Mouse (Mus musculus) erythroblast, embryonic 14.5 days (primary cell): ENCODE measurements around the gene Alox5ap. TPM values are rescaled to one million over a fixed set of nuclear protein-coding genes. Genes with fewer than 3 reads are reported as not detected.

Source experiments
- H3K27me3 ChIP-seq: 2 replicates; pipeline ENCODE4 v1.6.1; 2012; ENCODE audit warnings: inconsistent platforms; ENCODE audit not compliant: control insufficient read depth
- H3K36me3 ChIP-seq: 2 replicates; pipeline ENCODE4 v1.6.1; 2012; ENCODE audit warnings: mild to moderate bottlenecking, inconsistent platforms; ENCODE audit not compliant: control insufficient read depth
- H3K4me1 ChIP-seq: 2 replicates; pipeline ENCODE4 v1.6.1; 2012; ENCODE audit warnings: inconsistent platforms; ENCODE audit not compliant: control insufficient read depth
- H3K4me3 ChIP-seq: replicated peaks from 2 replicates; pipeline ENCODE3; 2012; ENCODE audit warnings: moderate library complexity, mild to moderate bottlenecking, inconsistent platforms
- H3K9me3 ChIP-seq: 2 replicates; pipeline ENCODE4 v1.6.1; 2012; ENCODE audit warnings: low read length, inconsistent platforms, mixed read lengths; ENCODE audit not compliant: control insufficient read depth
- GATA1 ChIP-seq: IDR thresholded peaks from 2 replicates; pipeline ENCODE4 v1.6.1; 2012; ENCODE audit warnings: low read length, inconsistent platforms, mixed read lengths
- TAL1 ChIP-seq: IDR thresholded peaks from 3 replicates; pipeline ENCODE4 v1.6.1; 2012; ENCODE audit warnings: low read length, inconsistent platforms, mixed read lengths
- polyA plus RNA-seq: library from polyadenylated mRNA; stranded (reverse); fragments of >175 nt; gene quantifications from 2 replicates; pipeline ENCODE4 v1.2.3, GENCODE M21; 2012

Alox5ap gene
- polyA plus RNA-seq, 1 experiment = not detected

DNA sequence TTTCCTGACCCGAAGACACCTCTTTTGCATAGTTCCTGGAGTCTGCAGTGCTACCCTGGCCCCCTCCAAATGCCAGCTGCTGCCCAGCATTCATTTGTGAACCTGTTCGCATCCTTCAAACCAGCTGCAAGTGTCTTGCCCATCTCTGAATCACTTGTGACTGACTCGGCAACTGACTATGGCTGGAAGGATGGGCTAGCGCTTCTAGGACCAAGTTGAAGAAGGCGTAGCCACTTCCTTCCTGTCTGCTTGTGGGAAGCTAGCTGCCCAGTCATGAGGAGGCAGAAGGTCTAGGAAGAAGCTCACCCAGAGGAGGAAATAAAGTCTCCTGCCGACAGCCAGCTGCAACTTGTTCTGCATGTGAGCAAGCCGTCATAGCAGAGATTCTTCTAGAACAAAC is 29.6 kb upstream of the Alox5ap start:
- TF ChIP-seq TAL1 = no peak
- no peak for TF ChIP-seq GATA1
- Histone ChIP-seq H3K9me3 (peaks cover 9% of the 10 kb centered on the region), H3K27me3 (peaks cover 1% of the 10 kb centered on the region; the same call in 1 of the 2 replicates), H3K4me3 (no peak overlapping the region), H3K4me1 (peaks cover 5% of the 10 kb centered on the region), H3K36me3 (no peaks in the 10 kb centered on the region)

DNA sequence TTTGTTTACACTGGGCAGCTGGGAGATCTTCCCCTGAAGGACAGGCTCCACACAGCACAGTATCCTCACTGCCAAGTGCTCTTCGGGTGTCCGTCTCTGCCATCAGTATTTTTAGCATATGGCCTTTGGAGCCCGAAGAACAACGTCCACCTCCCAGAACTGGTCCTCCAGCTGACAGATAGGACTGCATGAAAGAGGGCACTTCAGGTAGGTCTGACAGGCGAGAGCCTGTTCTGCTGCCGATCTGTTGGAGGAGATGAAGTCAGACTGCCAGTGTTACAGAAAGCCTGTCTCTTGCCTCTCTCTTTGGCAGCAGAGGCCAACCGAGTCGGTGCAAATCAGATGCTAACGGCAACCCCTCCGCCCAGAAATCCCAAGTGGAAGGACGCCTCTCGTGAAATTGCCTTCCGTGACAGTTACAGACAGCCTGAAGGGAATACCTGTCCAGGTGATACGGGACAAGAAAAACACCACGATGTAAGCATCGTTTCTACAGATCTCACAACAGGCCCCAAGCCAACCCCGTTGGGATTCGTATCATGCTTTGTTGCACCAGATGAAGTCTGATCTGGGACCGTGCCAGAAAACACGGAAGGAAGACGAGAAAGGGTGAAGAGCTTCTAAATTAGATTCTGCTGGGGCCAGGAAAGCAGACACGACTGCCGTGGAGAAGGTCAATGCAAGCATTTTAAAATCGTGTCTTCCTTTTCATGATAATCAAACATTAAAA is 27.2 kb upstream of the Alox5ap start:
- TF ChIP-seq GATA1 (no peak), TAL1 (no peak)
- no peak overlapping the region for H3K4me3 ChIP-seq
- H3K9me3 ChIP-seq = peaks cover 7% of the 10 kb centered on the region

DNA sequence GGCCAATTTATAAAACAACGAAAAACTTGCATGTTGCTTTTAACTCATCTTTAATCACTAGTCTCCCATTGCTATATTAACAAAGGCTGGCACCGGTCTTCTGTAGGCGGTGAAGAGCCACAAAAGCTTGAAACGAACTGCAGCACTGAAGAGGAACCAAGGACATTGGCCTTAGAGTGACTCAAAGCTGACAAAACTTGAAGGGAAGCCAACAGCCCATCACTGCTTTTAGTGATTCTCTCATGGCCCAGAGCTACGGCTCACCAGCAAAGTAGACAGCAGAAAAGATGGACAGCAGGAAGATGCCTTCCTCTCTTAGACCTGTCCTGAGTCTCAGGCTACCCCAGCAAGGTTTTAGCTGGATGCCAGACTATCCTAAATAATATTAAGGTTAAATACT is 22.1 kb upstream of the Alox5ap start:
- no peaks in the 10 kb centered on the region; the same call in 1 of the 2 replicates for H3K27me3 ChIP-seq
- H3K4me1 ChIP-seq = peaks cover 27% of the 10 kb centered on the region
- no peak overlapping the region for H3K4me3 ChIP-seq
- H3K9me3 ChIP-seq = peaks cover 14% of the 10 kb centered on the region
- H3K36me3 ChIP-seq = no peaks in the 10 kb centered on the region
- TF ChIP-seq TAL1 (no peak), GATA1 (no peak)

More for the DNA sequence above, 27.2 kb upstream of the Alox5ap start:
- H3K27me3 ChIP-seq = no peaks in the 10 kb centered on the region
- H3K36me3 ChIP-seq = no peaks in the 10 kb centered on the region
- H3K4me1 ChIP-seq = no peaks in the 10 kb centered on the region

DNA sequence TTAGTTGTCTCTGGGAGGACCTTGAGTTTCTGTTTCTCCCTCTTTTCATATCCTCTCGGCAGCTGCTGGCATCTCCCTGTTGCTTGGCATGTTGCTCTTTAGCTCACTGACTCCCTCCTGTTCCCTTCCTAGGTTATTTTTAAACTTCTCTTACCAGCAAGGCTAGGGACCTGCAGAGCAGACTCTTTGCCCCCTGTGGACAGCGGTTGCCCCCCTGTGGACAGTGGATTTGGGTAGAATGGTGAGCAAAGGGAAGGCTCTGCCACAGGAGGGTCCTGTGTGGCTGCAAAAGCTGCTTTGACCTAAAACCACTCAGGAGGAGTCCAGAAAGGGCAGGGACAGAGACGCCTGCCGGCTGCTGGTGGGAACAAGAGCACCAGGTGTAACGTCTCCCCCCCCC is 21.5 kb upstream of the Alox5ap start:
- no peaks in the 10 kb centered on the region; the same call in 1 of the 2 replicates for H3K27me3 ChIP-seq
- H3K4me3 ChIP-seq = no peak overlapping the region
- H3K4me1 ChIP-seq = peaks cover 32% of the 10 kb centered on the region
- no peaks in the 10 kb centered on the region for H3K36me3 ChIP-seq
- no peak for TF ChIP-seq TAL1
- H3K9me3 ChIP-seq = peaks cover 14% of the 10 kb centered on the region

DNA sequence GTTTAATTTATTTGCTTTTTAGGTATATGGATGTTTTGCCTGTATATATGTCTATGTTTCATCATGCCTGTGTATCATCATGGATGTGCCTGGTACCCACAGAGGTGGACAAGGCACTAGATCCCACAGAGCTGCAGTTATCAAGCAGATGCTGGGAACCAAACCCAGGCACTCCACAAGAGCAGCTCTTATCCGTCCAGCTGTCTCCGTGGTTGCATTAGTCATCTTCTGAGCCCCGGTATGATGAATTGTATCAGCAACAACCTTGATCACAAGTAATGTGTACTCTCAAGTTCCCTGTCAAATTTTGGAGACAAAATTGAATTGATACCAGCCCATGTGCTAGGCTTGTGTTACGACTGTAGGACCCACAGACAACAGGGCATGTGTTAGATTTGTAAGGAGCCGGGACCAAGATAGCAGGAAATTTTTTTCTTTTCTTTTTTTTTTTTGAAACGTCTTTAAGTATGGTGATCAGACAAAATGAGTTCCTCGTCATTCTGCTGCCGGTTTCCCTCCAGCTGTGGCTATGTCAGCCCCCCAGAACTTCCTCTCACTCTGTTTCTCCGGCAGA is 19.1 kb upstream of the Alox5ap start:
- Histone ChIP-seq H3K27me3 (no peaks in the 10 kb centered on the region; the same call in 1 of the 2 replicates), H3K9me3 (peaks cover 14% of the 10 kb centered on the region), H3K4me1 (peaks cover 34% of the 10 kb centered on the region), H3K4me3 (peak overlapping the region; percentile 74), H3K36me3 (no peaks in the 10 kb centered on the region)
- TF ChIP-seq TAL1 (no peak), GATA1 (no peak)

DNA sequence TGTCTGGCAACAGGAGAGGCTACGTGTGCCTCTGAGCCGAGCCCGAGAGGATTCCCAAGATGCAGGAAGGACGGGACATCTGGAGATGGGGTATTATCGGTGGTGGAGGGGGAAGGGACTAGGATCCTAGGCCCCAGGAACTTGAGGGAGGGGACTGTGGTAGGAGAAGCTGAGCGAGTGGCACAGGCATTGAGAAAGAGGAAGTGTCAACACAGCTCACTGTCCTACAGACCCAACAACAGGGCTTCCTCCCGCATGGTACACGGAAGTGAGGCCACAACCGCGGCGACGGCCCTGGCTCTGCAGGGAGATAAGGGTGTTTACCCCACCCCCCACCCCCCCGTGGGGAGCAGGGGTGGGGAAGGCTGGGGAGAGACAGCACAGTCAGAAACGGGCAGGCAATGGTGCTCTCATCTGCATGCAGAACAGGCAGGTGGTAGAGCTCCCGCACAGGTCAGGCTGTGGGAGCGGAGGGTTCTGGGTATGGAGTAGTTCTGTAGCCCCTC is 18.5 kb upstream of the Alox5ap start:
- Histone ChIP-seq H3K4me1 (peaks cover 34% of the 10 kb centered on the region), H3K9me3 (peaks cover 11% of the 10 kb centered on the region), H3K36me3 (no peaks in the 10 kb centered on the region), H3K27me3 (no peaks in the 10 kb centered on the region; the same call in 1 of the 2 replicates), H3K4me3 (peak overlapping the region; percentile 74)
- no peak for TF ChIP-seq TAL1
- TF ChIP-seq GATA1 = peak; percentile 72

DNA sequence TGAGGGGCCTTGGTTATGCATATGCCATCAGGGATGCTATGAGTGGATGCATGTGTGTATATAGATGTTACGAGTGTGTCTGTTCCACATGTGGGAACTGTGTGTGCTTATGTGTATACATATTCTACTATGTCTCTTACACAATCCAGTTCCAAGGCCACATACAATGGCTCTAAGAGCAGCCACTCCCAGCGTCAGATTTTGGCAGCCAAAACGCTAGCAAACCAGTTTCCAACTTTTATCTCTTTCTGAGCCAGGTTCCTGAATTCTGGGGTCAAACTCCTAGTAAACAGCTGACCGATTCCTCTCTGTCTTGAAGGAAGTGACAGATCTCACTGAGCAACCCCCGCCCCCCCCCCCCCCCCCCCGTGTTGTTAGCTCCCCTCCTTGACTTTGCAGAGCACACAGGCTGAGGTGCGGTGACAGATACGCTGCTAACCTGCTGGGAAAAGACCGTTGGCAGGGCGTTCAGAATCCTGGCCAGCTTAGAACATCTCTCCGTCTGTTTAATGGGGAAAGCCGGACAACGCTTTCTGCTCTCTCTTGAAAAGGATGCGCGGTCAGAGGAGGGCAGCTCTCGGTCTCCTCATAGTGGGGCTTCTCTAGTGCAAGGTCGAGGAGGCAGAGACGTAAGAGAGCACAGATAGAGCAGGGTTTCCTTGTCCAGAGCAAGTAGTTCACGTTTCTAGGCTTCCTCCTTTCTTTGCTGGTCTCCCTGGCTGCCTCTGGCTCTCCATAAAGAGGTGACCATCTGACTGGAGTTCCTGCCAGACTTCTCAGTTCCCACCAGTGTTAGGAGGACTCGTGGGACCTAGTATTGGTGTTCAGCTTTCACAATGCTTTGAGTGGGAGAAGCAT is 17.3 kb upstream of the Alox5ap start:
- no peaks in the 10 kb centered on the region for H3K36me3 ChIP-seq
- no peak overlapping the region for H3K4me3 ChIP-seq
- TF ChIP-seq GATA1 (no peak), TAL1 (no peak)
- no peaks in the 10 kb centered on the region; the same call in 1 of the 2 replicates for H3K27me3 ChIP-seq
- H3K4me1 ChIP-seq = peaks cover 34% of the 10 kb centered on the region
- H3K9me3 ChIP-seq = peaks cover 7% of the 10 kb centered on the region

DNA sequence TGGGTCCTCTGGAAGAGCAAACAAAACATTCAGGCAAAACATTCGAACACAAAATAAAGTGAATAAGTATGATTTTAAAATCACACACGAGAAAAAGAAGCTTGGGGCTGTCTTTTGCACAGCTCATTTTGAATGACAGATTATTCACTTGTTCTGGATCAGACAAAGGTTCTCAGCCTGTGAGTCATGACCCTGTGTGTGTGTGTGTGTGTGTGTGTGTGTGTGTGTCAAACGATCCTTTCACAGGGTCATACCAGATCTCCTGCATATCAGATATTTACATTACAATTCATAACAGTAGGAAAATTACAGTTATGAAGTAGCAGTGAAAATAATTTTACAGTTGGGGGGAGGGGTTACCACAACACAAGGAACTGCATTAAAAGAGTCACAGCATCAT is 12.3 kb upstream of the Alox5ap start:
- no peak for TF ChIP-seq TAL1
- TF ChIP-seq GATA1 = no peak
- Histone ChIP-seq H3K27me3 (no peaks in the 10 kb centered on the region; the same call in 1 of the 2 replicates), H3K4me3 (no peak overlapping the region), H3K36me3 (no peaks in the 10 kb centered on the region), H3K9me3 (no peaks in the 10 kb centered on the region), H3K4me1 (peaks cover 9% of the 10 kb centered on the region)

DNA sequence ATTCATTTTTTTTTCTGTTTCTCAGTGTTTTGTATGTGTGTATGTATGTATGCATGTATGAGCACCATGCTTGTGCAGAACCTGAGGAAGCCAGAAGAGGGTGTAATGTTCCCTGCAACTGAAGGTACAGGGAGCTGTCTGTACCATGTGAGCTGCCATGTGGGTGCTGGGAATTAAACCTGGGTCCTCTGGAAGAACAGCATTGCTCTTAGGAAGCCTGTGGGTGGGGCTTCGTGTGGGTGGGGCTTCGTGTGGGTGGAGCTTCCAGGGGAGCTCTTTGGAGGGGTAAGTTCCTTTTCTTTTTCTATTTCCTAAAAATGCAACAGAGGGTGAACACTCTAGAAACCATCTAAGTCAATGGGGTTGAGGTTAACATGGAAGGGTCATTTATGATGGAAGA is 11.1 kb upstream of the Alox5ap start:
- TF ChIP-seq TAL1 (no peak), GATA1 (no peak)
- Histone ChIP-seq H3K36me3 (no peaks in the 10 kb centered on the region), H3K27me3 (no peaks in the 10 kb centered on the region), H3K4me1 (no peaks in the 10 kb centered on the region; the same call in 1 of the 2 replicates), H3K9me3 (no peaks in the 10 kb centered on the region), H3K4me3 (no peak overlapping the region)
